Mouse (Mus musculus) heart, embryonic 11.5 days (tissue): Measurements from ENCODE around the gene Krt9. TPM values are rescaled to one million over a fixed set of nuclear protein-coding genes. Genes with fewer than 3 reads are reported as not detected.
"Not testable (repeated sequence)": the region's sequence is repeated elsewhere in the genome, so short reads cannot be mapped to it uniquely, and the experiment has no call there.

Experiments
- ATAC-seq: fragments of 200-750 bp; cut with Nextera tagmentation; replicated peaks from 2 replicates; pipeline ENCODE4 v1.8.0; 2017; ENCODE audit warnings: moderate library complexity; ENCODE audit not compliant: insufficient number of reproducible peaks, low FRiP score, low TSS enrichment
- H3K27ac ChIP-seq: fragments of 300-500 bp; sonication (generic); 2 replicates; pipeline ENCODE4 v1.5.1; 2014; ENCODE audit warnings: mild to moderate bottlenecking, low read depth, low read length
- H3K27me3 ChIP-seq: fragments of 300-500 bp; sonication (generic); 2 replicates; pipeline ENCODE4 v1.6.1; 2014; ENCODE audit warnings: mild to moderate bottlenecking, low read length, mixed read lengths; ENCODE audit not compliant: control insufficient read depth, insufficient read depth
- H3K36me3 ChIP-seq: fragments of 300-500 bp; sonication (generic); 2 replicates; pipeline ENCODE4 v1.6.1; 2014; ENCODE audit warnings: mild to moderate bottlenecking, low read length, moderate library complexity, mixed read lengths; ENCODE audit not compliant: control insufficient read depth, insufficient read depth
- H3K4me1 ChIP-seq: fragments of 300-500 bp; sonication (generic); 2 replicates; pipeline ENCODE4 v1.6.1; 2014; ENCODE audit warnings: low read length; ENCODE audit not compliant: control insufficient read depth, insufficient read depth
- H3K4me2 ChIP-seq: fragments of 300-500 bp; sonication (generic); 2 replicates; pipeline ENCODE4 v1.6.1; 2014; ENCODE audit warnings: mild to moderate bottlenecking, moderate library complexity
- H3K4me3 ChIP-seq: fragments of 300-500 bp; sonication (generic); 2 replicates; pipeline ENCODE4 v1.5.1; 2014; ENCODE audit warnings: low read depth, low read length
- H3K9ac ChIP-seq: fragments of 300-500 bp; sonication (generic); 2 replicates; pipeline ENCODE4 v1.6.1; 2014; ENCODE audit warnings: mild to moderate bottlenecking, low read depth, low read length, moderate library complexity
- H3K9me3 ChIP-seq: fragments of 300-500 bp; sonication (generic); replicated peaks from 2 replicates; pipeline ENCODE4 v1.6.1; 2016; ENCODE audit warnings: low read length; ENCODE audit not compliant: control insufficient read depth
- WGBS: fragments of 180-500 bp; shearing (Covaris S2); extraction: QIAGEN DNeasy Blood & Tissue Kit; methylation state at CpG from one replicate; pipeline ENCODE4 v1.1.7; 2014; ENCODE audit not compliant: insufficient replicate concordance; 5-methylcytosine and 5-hydroxymethylcytosine counted together
- polyA plus RNA-seq: library from polyadenylated mRNA; unstranded; fragments of >200 nt; fragmentation: Nextera tagmentation; extraction: Ambion mirVana; gene quantifications from 2 replicates; pipeline ENCODE4 v1.2.1, GENCODE M21; 2014

Krt9 gene
- not detected in 2 replicates for polyA plus RNA-seq

- H3K4me3 ChIP-seq: no peak within 1 kb of the TSS
Measured at GRCm38 (mm10) chr11:100192992-100193391, at the start of gene Krt9. Gene Krt9 (minus strand): TSS chr11:100193246.

GRCm38 (mm10) chr11:100240272-100240671, 47.2 kb upstream of the Krt9 start:
- not testable (repeated sequence) for H3K4me3 ChIP-seq, ATAC-seq, H3K27ac ChIP-seq, H3K4me2 ChIP-seq, H3K9ac ChIP-seq, H3K9me3 ChIP-seq, H3K4me1 ChIP-seq, H3K27me3 ChIP-seq, H3K36me3 ChIP-seq
- 83% methylated on average over 4 of the region's 4 CpGs for WGBS

More at GRCm38 (mm10) chr11:100192992-100193391, at the start of gene Krt9:
- H3K36me3 ChIP-seq: no peaks in the 10 kb centered on the region
- no peaks in the 10 kb centered on the region for H3K4me1 ChIP-seq
- ATAC-seq: no peak
- H3K9ac ChIP-seq: no peak within 1 kb of the TSS
- no peaks in the 10 kb centered on the region for H3K27me3 ChIP-seq
- H3K4me2 ChIP-seq: no peak within 1 kb of the TSS
- WGBS: 39% methylated on average over 9 of the region's 9 CpGs
- no peak within 1 kb of the TSS for H3K27ac ChIP-seq
- H3K9me3 ChIP-seq: no peaks in the 10 kb centered on the region

GRCm38 (mm10) chr11:100221741-100222140, 28.7 kb upstream of the Krt9 start:
- no peak overlapping the region for H3K9ac ChIP-seq
- H3K27me3 ChIP-seq: no peaks in the 10 kb centered on the region
- no peaks in the 10 kb centered on the region; the same call in 1 of the 2 replicates for H3K9me3 ChIP-seq
- no peaks in the 10 kb centered on the region for H3K4me1 ChIP-seq
- no peaks in the 10 kb centered on the region for H3K36me3 ChIP-seq
- WGBS: 68% methylated on average over 8 of the region's 8 CpGs
- H3K4me3 ChIP-seq: no peak overlapping the region
- no peak overlapping the region for H3K27ac ChIP-seq
- H3K4me2 ChIP-seq: no peak overlapping the region
- ATAC-seq: no peak

- WGBS: 81% methylated on average over 4 of the region's 4 CpGs
- H3K4me3 ChIP-seq: no peak overlapping the region
Measured at GRCm38 (mm10) chr11:100219304-100219703, 26.3 kb upstream of the Krt9 start.

GRCm38 (mm10) chr11:100208542-100208941, 15.5 kb upstream of the Krt9 start:
- WGBS: 25% methylated on average over 6 of the region's 6 CpGs
- Histone ChIP-seq H3K9ac (no peak overlapping the region), H3K27ac (peak overlapping the region; percentile 31; the same call in 1 of the 2 replicates), H3K27me3 (no peaks in the 10 kb centered on the region), H3K9me3 (no peaks in the 10 kb centered on the region), H3K36me3 (no peaks in the 10 kb centered on the region), H3K4me2 (no peak overlapping the region), H3K4me3 (no peak overlapping the region), H3K4me1 (no peaks in the 10 kb centered on the region)
- no peak for ATAC-seq

More at GRCm38 (mm10) chr11:100219304-100219703, 26.3 kb upstream of the Krt9 start:
- Histone ChIP-seq H3K27me3 (no peaks in the 10 kb centered on the region), H3K9ac (no peak overlapping the region), H3K4me2 (no peak overlapping the region), H3K9me3 (no peaks in the 10 kb centered on the region), H3K36me3 (no peaks in the 10 kb centered on the region), H3K4me1 (no peaks in the 10 kb centered on the region), H3K27ac (no peak overlapping the region)
- ATAC-seq: no peak

GRCm38 (mm10) chr11:100207498-100207897, 14.5 kb upstream of the Krt9 start, which contains the start of gene Krt14:
Gene Krt14 (minus strand): TSS chr11:100207548.
- Histone ChIP-seq H3K27ac (peak within 1 kb of the TSS; percentile 31; the same call in 1 of the 2 replicates), H3K4me2 (no peak within 1 kb of the TSS), H3K4me1 (no peaks in the 10 kb centered on the region), H3K9ac (no peak within 1 kb of the TSS), H3K4me3 (no peak within 1 kb of the TSS), H3K9me3 (no peaks in the 10 kb centered on the region), H3K36me3 (no peaks in the 10 kb centered on the region), H3K27me3 (no peaks in the 10 kb centered on the region)
- WGBS: 84% methylated on average over 8 of the region's 8 CpGs
- ATAC-seq: no peak

- 13% methylated on average over 6 of the region's 6 CpGs for WGBS
- Histone ChIP-seq H3K9me3 (no peaks in the 10 kb centered on the region), H3K4me2 (no peak overlapping the region), H3K36me3 (no peaks in the 10 kb centered on the region), H3K27me3 (no peaks in the 10 kb centered on the region), H3K27ac (no peak overlapping the region), H3K4me3 (no peak overlapping the region), H3K9ac (no peak overlapping the region), H3K4me1 (no peaks in the 10 kb centered on the region)
- no peak for ATAC-seq
Measured at GRCm38 (mm10) chr11:100203448-100203847, 10.4 kb upstream of the Krt9 start.

- Histone ChIP-seq H3K4me2 (no peak overlapping the region), H3K27me3 (no peaks in the 10 kb centered on the region), H3K4me3 (no peak overlapping the region), H3K4me1 (no peaks in the 10 kb centered on the region), H3K36me3 (no peaks in the 10 kb centered on the region), H3K9me3 (no peaks in the 10 kb centered on the region), H3K27ac (no peak overlapping the region), H3K9ac (no peak overlapping the region)
- 73% methylated on average over 4 of the region's 4 CpGs for WGBS
- no peak for ATAC-seq
Measured at GRCm38 (mm10) chr11:100202906-100203305, 9.9 kb upstream of the Krt9 start.

- H3K9ac ChIP-seq: no peak overlapping the region
- H3K36me3 ChIP-seq: no peaks in the 10 kb centered on the region
- H3K4me2 ChIP-seq: no peak overlapping the region
- no peaks in the 10 kb centered on the region for H3K9me3 ChIP-seq
- no peak overlapping the region for H3K4me3 ChIP-seq
- no peaks in the 10 kb centered on the region for H3K27me3 ChIP-seq
- ATAC-seq: no peak
- H3K27ac ChIP-seq: no peak overlapping the region
- no peaks in the 10 kb centered on the region for H3K4me1 ChIP-seq
- WGBS: 40% methylated on average over 8 of the region's 8 CpGs
Measured at GRCm38 (mm10) chr11:100200104-100200820, 7.2 kb upstream of the Krt9 start.
